Mouse (Mus musculus) liver, embryonic 13.5 days (tissue): ENCODE data around the gene Nol9. TPM values are rescaled to one million over a fixed set of nuclear protein-coding genes. Genes with fewer than 3 reads are reported as not detected.
A peak's percentile ranks its signal among the peaks of the same experiment; 100 is the strongest.

Source experiments
- ATAC-seq: fragments of 200-750 bp; cut with Nextera tagmentation; 2 replicates; pipeline ENCODE4 v1.8.0; 2017; ENCODE audit warnings: low read depth, mild to moderate bottlenecking, moderate number of reproducible peaks, moderate library complexity
- DNase-seq: peaks from one replicate; pipeline ENCODE4 v3.0.0; 2022
- H3K27ac ChIP-seq: fragments of 300-500 bp; sonication (generic); 2 replicates; pipeline ENCODE4 v1.5.1; 2015; ENCODE audit warnings: moderate library complexity, mild to moderate bottlenecking, inconsistent platforms
- H3K27me3 ChIP-seq: fragments of 300-500 bp; sonication (generic); 2 replicates; pipeline ENCODE4 v1.6.1; 2015; ENCODE audit warnings: mild to moderate bottlenecking, inconsistent platforms
- H3K36me3 ChIP-seq: fragments of 300-500 bp; sonication (generic); 2 replicates; pipeline ENCODE4 v1.6.1; 2015; ENCODE audit warnings: mild to moderate bottlenecking, inconsistent platforms
- H3K4me1 ChIP-seq: fragments of 300-500 bp; sonication (generic); replicated peaks from 2 replicates; pipeline ENCODE4 v1.6.1; 2015; ENCODE audit warnings: inconsistent platforms
- H3K4me2 ChIP-seq: fragments of 300-500 bp; sonication (generic); 2 replicates; pipeline ENCODE4 v1.6.1; 2015; ENCODE audit warnings: inconsistent platforms, mild to moderate bottlenecking, moderate library complexity
- H3K4me3 ChIP-seq: fragments of 300-500 bp; sonication (generic); replicated peaks from 2 replicates; pipeline ENCODE4 v1.5.1; 2015; ENCODE audit warnings: mild to moderate bottlenecking, inconsistent platforms
- H3K9ac ChIP-seq: fragments of 300-500 bp; sonication (generic); 2 replicates; pipeline ENCODE4 v1.6.1; 2015; ENCODE audit warnings: mild to moderate bottlenecking, inconsistent platforms
- H3K9me3 ChIP-seq: fragments of 300-500 bp; sonication (generic); replicated peaks from 2 replicates; pipeline ENCODE4 v1.6.1; 2016; ENCODE audit warnings: inconsistent platforms
- WGBS: fragments of 180-500 bp; shearing (Covaris S2); methylation state at CpG from one replicate; pipeline ENCODE4 v1.1.7; 2015; ENCODE audit not compliant: insufficient replicate concordance; 5-methylcytosine and 5-hydroxymethylcytosine counted together
- polyA plus RNA-seq: library from polyadenylated mRNA; unstranded; fragments of >200 nt; fragmentation: Nextera tagmentation; extraction: Ambion mirVana; gene quantifications from 2 replicates; pipeline ENCODE4 v1.2.1, GENCODE M21; 2015

The Nol9 gene
- polyA plus RNA-seq, 1 experiment from 2014 or later: 21.9 TPM

GRCm38 (mm10) chr4:152068166-152068724 lies 29.1 kb downstream of the Nol9 start:
- H3K4me1 ChIP-seq: peaks cover 26% of the 10 kb centered on the region

GRCm38 (mm10) chr4:152069245-152069644 lies 30.1 kb downstream of the Nol9 start:
- Histone ChIP-seq H3K9ac (no peak overlapping the region), H3K36me3 (no peaks in the 10 kb centered on the region), H3K4me3 (no peak overlapping the region), H3K4me1 (peaks cover 33% of the 10 kb centered on the region), H3K4me2 (no peak overlapping the region), H3K9me3 (no peaks in the 10 kb centered on the region), H3K27ac (no peak overlapping the region), H3K27me3 (peaks cover 6% of the 10 kb centered on the region; the same call in 1 of the 2 replicates)
- no peak for DNase-seq
- no peak for ATAC-seq
- WGBS: 77% methylated on average over 3 of the region's 3 CpGs

More at GRCm38 (mm10) chr4:152068166-152068724, 29.1 kb downstream of the Nol9 start:
- no peak for DNase-seq
- ATAC-seq: no peak
- H3K27ac ChIP-seq: no peak overlapping the region
- no peaks in the 10 kb centered on the region for H3K36me3 ChIP-seq
- peaks cover 6% of the 10 kb centered on the region; the same call in 1 of the 2 replicates for H3K27me3 ChIP-seq
- H3K4me2 ChIP-seq: no peak overlapping the region
- no peak overlapping the region for H3K9ac ChIP-seq
- no peak overlapping the region for H3K4me3 ChIP-seq
- 80% methylated on average over 6 of the region's 6 CpGs for WGBS
- no peaks in the 10 kb centered on the region for H3K9me3 ChIP-seq

GRCm38 (mm10) chr4:152070494-152071396 lies 31.6 kb downstream of the Nol9 start:
- DNase-seq: no peak
- Histone ChIP-seq H3K4me1 (peaks cover 37% of the 10 kb centered on the region), H3K4me2 (no peak overlapping the region), H3K9me3 (no peaks in the 10 kb centered on the region), H3K4me3 (no peak overlapping the region), H3K27me3 (peaks cover 6% of the 10 kb centered on the region; the same call in 1 of the 2 replicates), H3K36me3 (no peaks in the 10 kb centered on the region), H3K9ac (no peak overlapping the region), H3K27ac (no peak overlapping the region)
- 42% methylated on average over 11 of the region's 11 CpGs for WGBS
- no peak for ATAC-seq

GRCm38 (mm10) chr4:152072121-152072601 lies 33.0 kb downstream of the Nol9 start, which contains the start of gene Plekhg5:
Plekhg5 (plus strand) TSS chr4:152072498.
- Histone ChIP-seq H3K27ac (no peak within 1 kb of the TSS), H3K4me2 (no peak within 1 kb of the TSS), H3K9me3 (no peaks in the 10 kb centered on the region), H3K36me3 (no peaks in the 10 kb centered on the region), H3K27me3 (peaks cover 6% of the 10 kb centered on the region; the same call in 1 of the 2 replicates), H3K9ac (no peak within 1 kb of the TSS), H3K4me3 (no peak within 1 kb of the TSS), H3K4me1 (peaks cover 37% of the 10 kb centered on the region)
- ATAC-seq: no peak
- WGBS: 23% methylated on average over 10 of the region's 10 CpGs
- DNase-seq: no peak

GRCm38 (mm10) chr4:152072655-152073054 lies 33.5 kb downstream of the Nol9 start:
- H3K36me3 ChIP-seq: no peaks in the 10 kb centered on the region
- WGBS: 61% methylated on average over 10 of the region's 10 CpGs
- DNase-seq (no peak), ATAC-seq (no peak)
- H3K9me3 ChIP-seq: no peaks in the 10 kb centered on the region
- H3K4me1 ChIP-seq: peaks cover 32% of the 10 kb centered on the region
- H3K4me2 ChIP-seq: no peak overlapping the region
- no peak overlapping the region for H3K27ac ChIP-seq
- H3K4me3 ChIP-seq: no peak overlapping the region
- no peak overlapping the region for H3K9ac ChIP-seq
- peaks cover 6% of the 10 kb centered on the region; the same call in 1 of the 2 replicates for H3K27me3 ChIP-seq

GRCm38 (mm10) chr4:152073715-152074114 lies 34.6 kb downstream of the Nol9 start:
- Histone ChIP-seq H3K9me3 (no peaks in the 10 kb centered on the region), H3K4me2 (no peak overlapping the region), H3K4me1 (peaks cover 41% of the 10 kb centered on the region), H3K36me3 (no peaks in the 10 kb centered on the region), H3K27me3 (peaks cover 6% of the 10 kb centered on the region; the same call in 1 of the 2 replicates), H3K9ac (no peak overlapping the region), H3K27ac (no peak overlapping the region), H3K4me3 (no peak overlapping the region)
- no peak for DNase-seq
- ATAC-seq: no peak
- whole genome bisulfite sequencing: 65% methylated on average over 6 of the region's 6 CpGs

- Histone ChIP-seq H3K4me2 (no peak overlapping the region), H3K27ac (no peak overlapping the region), H3K36me3 (no peaks in the 10 kb centered on the region), H3K4me1 (peaks cover 41% of the 10 kb centered on the region), H3K27me3 (peaks cover 6% of the 10 kb centered on the region; the same call in 1 of the 2 replicates), H3K4me3 (no peak overlapping the region), H3K9ac (no peak overlapping the region), H3K9me3 (no peaks in the 10 kb centered on the region)
- no peak for ATAC-seq
- DNase-seq: no peak
- 77% methylated on average over 9 of the region's 9 CpGs for WGBS
These were observed 35.4 kb downstream of the Nol9 start for GRCm38 (mm10) chr4:152074548-152074947.

- 80% methylated on average over 9 of the region's 9 CpGs for WGBS
- DNase-seq: no peak
- no peaks in the 10 kb centered on the region for H3K36me3 ChIP-seq
These were observed 38.1 kb downstream of the Nol9 start for GRCm38 (mm10) chr4:152077191-152077590.

GRCm38 (mm10) chr4:152078105-152078530 lies 39.0 kb downstream of the Nol9 start:
- Histone ChIP-seq H3K9ac (no peak overlapping the region), H3K9me3 (no peaks in the 10 kb centered on the region), H3K27me3 (0 out of 2 replicates have a peak, but pooled peaks cover 2% of the 10 kb centered on the region), H3K4me3 (no peak overlapping the region), H3K36me3 (no peaks in the 10 kb centered on the region), H3K4me2 (no peak overlapping the region), H3K27ac (no peak overlapping the region), H3K4me1 (peaks cover 20% of the 10 kb centered on the region)
- ATAC-seq: peak; percentile 22; the same call in 1 of the 2 replicates
- DNase-seq: no peak
- WGBS: 53% methylated on average over 10 of the region's 10 CpGs

More at GRCm38 (mm10) chr4:152077191-152077590, 38.1 kb downstream of the Nol9 start:
- peaks cover 27% of the 10 kb centered on the region for H3K4me1 ChIP-seq
- no peaks in the 10 kb centered on the region for H3K27me3 ChIP-seq
- H3K4me3 ChIP-seq: no peak overlapping the region
- H3K9ac ChIP-seq: no peak overlapping the region
- ATAC-seq: no peak
- H3K27ac ChIP-seq: no peak overlapping the region
- no peaks in the 10 kb centered on the region for H3K9me3 ChIP-seq
- H3K4me2 ChIP-seq: no peak overlapping the region

- no peak overlapping the region for H3K4me3 ChIP-seq
- H3K27ac ChIP-seq: no peak overlapping the region
- H3K36me3 ChIP-seq: no peaks in the 10 kb centered on the region
- no peak for DNase-seq
- no peak overlapping the region for H3K4me2 ChIP-seq
- no peak for ATAC-seq
- WGBS: 68% methylated on average over 3 of the region's 3 CpGs
- no peak overlapping the region for H3K9ac ChIP-seq
- peaks cover 12% of the 10 kb centered on the region for H3K4me1 ChIP-seq
- H3K9me3 ChIP-seq: no peaks in the 10 kb centered on the region
- 0 out of 2 replicates have a peak, but pooled peaks cover 7% of the 10 kb centered on the region for H3K27me3 ChIP-seq
These were observed 40.1 kb downstream of the Nol9 start for GRCm38 (mm10) chr4:152079261-152079660.

- Histone ChIP-seq H3K27ac (no peak overlapping the region), H3K9ac (no peak overlapping the region), H3K4me2 (no peak overlapping the region), H3K27me3 (peaks cover 14% of the 10 kb centered on the region; the same call in 1 of the 2 replicates), H3K9me3 (no peaks in the 10 kb centered on the region), H3K4me1 (peaks cover 12% of the 10 kb centered on the region), H3K4me3 (no peak overlapping the region), H3K36me3 (no peaks in the 10 kb centered on the region)
- DNase-seq (no peak), ATAC-seq (no peak)
- 59% methylated on average over 7 of the region's 7 CpGs for WGBS
These were observed 40.8 kb downstream of the Nol9 start for GRCm38 (mm10) chr4:152079931-152080330.
